Mouse (Mus musculus) liver, embryonic 14.5 days (tissue): Measurements from ENCODE around the gene Ctnnd2.

Source experiments
- CTCF ChIP-seq: IDR thresholded peaks from 2 replicates; pipeline ENCODE4 v1.5.1; 2016; ENCODE audit warnings: antibody characterized with exemption, low read depth, control low read depth
- EP300 ChIP-seq: IDR thresholded peaks from 2 replicates; pipeline ENCODE4 v1.6.1; 2016; ENCODE audit warnings: antibody characterized with exemption, low read depth

GRCm38 (mm10) chr15:30721098-30721497 is 548.7 kb downstream of the Ctnnd2 start:
- no peak for TF ChIP-seq CTCF
- TF ChIP-seq EP300 = no peak
